Mouse (Mus musculus): ENCODE measurements at regions not wholly inside any gene's neighbourhood (a gene's known extent, or its start where the extent isn't known, plus 50 kb on each side); places are given as distances from the start of the nearest gene placed in this dataset.
A peak's percentile ranks its signal among the peaks of the same experiment; 100 is the strongest.

DNA sequence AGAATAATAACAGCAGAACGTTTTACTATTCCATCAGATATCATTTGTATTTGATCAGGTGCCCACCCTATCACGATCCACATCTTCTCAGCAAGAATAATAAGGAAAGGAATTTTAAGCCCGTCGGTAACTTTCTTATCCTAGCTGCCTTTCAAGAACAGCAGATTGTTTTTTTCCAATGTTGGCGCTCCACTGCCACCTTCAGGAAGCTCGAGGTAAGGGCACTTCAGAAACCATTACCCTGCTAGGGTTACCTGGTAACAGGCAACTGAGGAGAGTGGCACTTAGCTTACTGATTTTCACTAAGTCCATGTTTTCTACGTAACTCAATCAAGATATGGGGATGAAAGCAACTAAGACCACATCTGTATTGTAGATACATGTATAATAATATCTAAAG, 104.1 kb upstream of the N6amt1 start:
- TF ChIP-seq CTCF (IDR thresholded peaks at IDR 0.05; ENCODE audit: low read depth, low read length) (peak; percentile 48; the same call in 1 of the 2 replicates), POLR2A (IDR thresholded peaks at IDR 0.05; ENCODE audit: extremely low read depth, insufficient read depth, low read length) (no peak)

Measured in liver, adult 2 months (tissue).